Mouse (Mus musculus) limb, embryonic 14.5 days (tissue): ENCODE data around the gene Cbwd1. TPM values are rescaled to one million over a fixed set of nuclear protein-coding genes. Genes with fewer than 3 reads are reported as not detected.

ENCODE experiments used
- ATAC-seq: fragments of 200-750 bp; cut with Nextera tagmentation; 2 replicates; pipeline ENCODE4 v1.8.0; 2017; ENCODE audit warnings: low read depth, moderate number of reproducible peaks, moderate TSS enrichment; ENCODE audit not compliant: low FRiP score
- DNase-seq: peaks from one replicate; pipeline ENCODE4 v3.0.0-alpha.2; 2015; ENCODE audit warnings: low spot score
- H3K27ac ChIP-seq: fragments of 300-500 bp; sonication (generic); replicated peaks from 2 replicates; pipeline ENCODE4 v1.5.1; 2014; ENCODE audit warnings: low read depth, mild to moderate bottlenecking, low read length, moderate library complexity, mixed read lengths
- H3K27me3 ChIP-seq: fragments of 300-500 bp; sonication (generic); 2 replicates; pipeline ENCODE4 v1.6.1; 2014; ENCODE audit warnings: low read length, mixed read lengths; ENCODE audit not compliant: control insufficient read depth, insufficient read depth
- H3K36me3 ChIP-seq: fragments of 300-500 bp; sonication (generic); 2 replicates; pipeline ENCODE4 v1.6.1; 2014; ENCODE audit warnings: mild to moderate bottlenecking, low read length, moderate library complexity, mixed read lengths; ENCODE audit not compliant: control insufficient read depth, insufficient read depth
- H3K4me1 ChIP-seq: fragments of 300-500 bp; sonication (generic); 2 replicates; pipeline ENCODE4 v1.6.1; 2014; ENCODE audit warnings: antibody characterized with exemption, low read length, mixed read lengths; ENCODE audit not compliant: control insufficient read depth, insufficient read depth
- H3K4me2 ChIP-seq: fragments of 300-500 bp; sonication (generic); replicated peaks from 2 replicates; pipeline ENCODE4 v1.6.1; 2014; ENCODE audit warnings: low read depth, mild to moderate bottlenecking, low read length, moderate library complexity; ENCODE audit not compliant: severe bottlenecking
- H3K4me3 ChIP-seq: fragments of 300-500 bp; sonication (generic); replicated peaks from 2 replicates; pipeline ENCODE4 v1.5.1; 2014; ENCODE audit warnings: low read length
- H3K9ac ChIP-seq: fragments of 300-500 bp; sonication (generic); 2 replicates; pipeline ENCODE4 v1.6.1; 2014; ENCODE audit warnings: mild to moderate bottlenecking, low read depth, low read length, moderate library complexity; ENCODE audit not compliant: severe bottlenecking
- H3K9me3 ChIP-seq: fragments of 300-500 bp; sonication (generic); 2 replicates; pipeline ENCODE4 v1.6.1; 2016; ENCODE audit warnings: low read length; ENCODE audit not compliant: control insufficient read depth
- POLR2A ChIP-seq: fragments of 200-500 bp; IDR thresholded peaks from 2 replicates; pipeline ENCODE4 v1.8.0; 2012; ENCODE audit warnings: inconsistent platforms, mild to moderate bottlenecking, moderate library complexity, borderline replicate concordance; ENCODE audit not compliant: insufficient read depth, insufficient read length; ENCODE audit errors: extremely low read depth
- whole genome bisulfite sequencing: fragments of 180-500 bp; shearing (Covaris S2); extraction: QIAGEN DNeasy Blood & Tissue Kit; methylation state at CpG from one replicate; pipeline ENCODE4 v1.1.7; 2014; 5-methylcytosine and 5-hydroxymethylcytosine counted together
- polyA plus RNA-seq, 2 experiments: library from polyadenylated mRNA; depleted of rRNA in 1 of 2; stranded (reverse) in 1 of 2; unstranded in 1 of 2; fragments of >200 nt; fragmentation: Nextera tagmentation in 1 of 2; extraction: Ambion mirVana in 1 of 2; gene quantifications; 2 replicates each; pipeline versions ENCODE4 v1.2.1 to v1.2.3; 2012 to 2014

The Cbwd1 gene
- polyA plus RNA-seq, 2 experiments: 12.3 to 17.6 TPM

DNA sequence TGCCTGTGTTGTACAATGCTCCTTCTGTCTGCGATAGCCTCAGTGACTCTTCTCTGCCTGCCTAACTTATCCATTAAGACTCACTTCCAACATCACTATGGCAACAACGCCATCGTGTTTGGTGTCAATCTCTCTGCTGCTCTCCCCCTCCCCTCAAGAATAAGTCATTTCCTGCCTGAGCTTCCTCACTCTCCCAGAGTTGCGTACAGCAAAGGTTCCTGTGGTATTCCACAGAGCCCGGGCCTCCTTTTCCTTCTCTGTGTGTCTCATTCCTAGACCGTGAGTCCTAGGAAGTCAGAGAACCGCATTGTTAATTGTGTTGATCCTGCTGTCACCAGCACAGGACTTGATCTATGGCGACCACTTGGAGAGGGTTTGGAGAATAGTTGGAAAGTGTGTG lies 33.5 kb upstream of the Cbwd1 start:
- no peak overlapping the region for H3K4me2 ChIP-seq
- H3K27ac ChIP-seq: no peak overlapping the region
- H3K36me3 ChIP-seq: no peaks in the 10 kb centered on the region
- H3K4me3 ChIP-seq: no peak overlapping the region
- no peak for TF ChIP-seq POLR2A
- 46% methylated on average over 8 of the region's 8 CpGs for WGBS
- peaks cover 3% of the 10 kb centered on the region for H3K4me1 ChIP-seq
- ATAC-seq (no peak), DNase-seq (peak; percentile 23)
- no peaks in the 10 kb centered on the region for H3K9me3 ChIP-seq
- peaks cover 21% of the 10 kb centered on the region; the same call in 1 of the 2 replicates for H3K27me3 ChIP-seq
- H3K9ac ChIP-seq: no peak overlapping the region

DNA sequence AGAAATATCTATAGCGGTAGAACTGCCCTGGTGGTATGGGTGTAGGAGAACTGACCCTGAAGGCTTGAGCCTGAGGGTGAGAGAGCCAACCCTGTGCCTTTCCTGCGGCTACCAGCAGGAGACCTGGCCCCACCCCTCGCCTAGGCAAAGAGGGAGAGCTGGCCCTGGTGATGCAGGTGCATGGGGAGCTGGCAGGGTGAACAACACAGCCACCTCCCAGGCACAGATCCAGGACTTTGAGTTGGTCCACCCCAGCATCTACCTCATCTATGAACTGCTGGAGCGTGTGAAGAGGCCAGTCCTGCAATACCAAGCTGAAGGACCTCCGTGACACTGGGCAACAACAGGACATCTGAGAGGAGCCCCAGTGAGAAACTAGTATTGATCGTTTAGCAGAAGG lies 32.1 kb upstream of the Cbwd1 start:
- no peak for TF ChIP-seq POLR2A
- ATAC-seq: no peak
- H3K4me1 ChIP-seq: no peaks in the 10 kb centered on the region
- H3K9ac ChIP-seq: no peak overlapping the region
- no peak for DNase-seq
- no peak overlapping the region for H3K4me2 ChIP-seq
- H3K27me3 ChIP-seq: peaks cover 7% of the 10 kb centered on the region; the same call in 1 of the 2 replicates
- 58% methylated on average over 6 of the region's 6 CpGs for WGBS
- no peak overlapping the region for H3K27ac ChIP-seq
- no peaks in the 10 kb centered on the region for H3K36me3 ChIP-seq
- no peak overlapping the region for H3K4me3 ChIP-seq
- H3K9me3 ChIP-seq: no peaks in the 10 kb centered on the region

- Histone ChIP-seq H3K4me3 (no peak overlapping the region), H3K4me2 (no peak overlapping the region), H3K9me3 (no peaks in the 10 kb centered on the region), H3K27me3 (no peaks in the 10 kb centered on the region), H3K4me1 (no peaks in the 10 kb centered on the region), H3K9ac (no peak overlapping the region), H3K27ac (no peak overlapping the region), H3K36me3 (no peaks in the 10 kb centered on the region)
- ATAC-seq (no peak), DNase-seq (no peak)
- TF ChIP-seq POLR2A: no peak
- WGBS: 59% methylated on average over 7 of the region's 7 CpGs
These were observed 28.9 kb upstream of the Cbwd1 start for GRCm38 (mm10) chr19:24990138-24990822.

DNA sequence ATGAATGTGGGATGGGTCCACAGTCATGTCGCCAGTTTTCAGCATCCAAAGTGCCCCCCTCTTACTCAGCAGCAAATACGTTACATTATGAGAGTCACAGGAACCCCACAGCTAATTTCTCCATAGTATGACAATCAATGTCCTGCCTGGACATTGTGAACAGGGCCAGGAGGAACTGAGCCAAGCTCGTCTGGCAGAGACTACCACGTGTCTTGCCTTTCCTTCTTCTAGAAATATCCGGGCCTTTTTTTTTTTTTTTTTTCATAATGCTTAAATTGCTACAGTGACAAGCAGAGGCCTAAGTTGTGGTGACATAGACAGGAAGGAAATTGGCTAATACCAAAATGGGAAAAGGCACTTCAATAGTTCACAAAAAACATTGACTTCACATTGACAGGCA lies 27.4 kb upstream of the Cbwd1 start:
- no peak for TF ChIP-seq POLR2A
- no peak overlapping the region for H3K4me3 ChIP-seq
- 79% methylated on average over 5 of the region's 5 CpGs for WGBS
- no peak overlapping the region for H3K27ac ChIP-seq
- H3K4me1 ChIP-seq: no peaks in the 10 kb centered on the region
- H3K27me3 ChIP-seq: no peaks in the 10 kb centered on the region
- H3K9me3 ChIP-seq: no peaks in the 10 kb centered on the region
- DNase-seq: no peak
- no peak for ATAC-seq
- H3K36me3 ChIP-seq: no peaks in the 10 kb centered on the region
- H3K9ac ChIP-seq: no peak overlapping the region
- no peak overlapping the region for H3K4me2 ChIP-seq

DNA sequence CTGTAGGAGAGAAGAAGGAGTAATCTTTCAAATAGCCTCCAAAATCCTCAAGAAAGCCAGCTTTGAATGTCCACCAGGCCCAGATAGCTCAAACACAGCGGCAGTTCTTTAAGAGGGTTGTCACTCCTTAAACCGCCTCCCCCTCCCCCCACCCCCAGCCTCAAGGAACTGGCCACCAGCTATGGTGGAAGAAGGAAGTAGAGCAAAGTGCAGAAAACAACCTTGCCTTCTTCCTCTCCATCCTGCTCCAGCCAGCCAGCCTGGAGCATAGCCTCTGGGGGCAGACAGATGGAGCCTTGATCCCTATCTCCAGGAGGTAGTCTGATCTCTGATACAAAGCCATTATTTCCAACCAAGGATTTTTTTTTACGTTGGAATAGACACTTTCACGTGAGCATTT lies 25.9 kb upstream of the Cbwd1 start:
- Histone ChIP-seq H3K4me3 (no peak overlapping the region), H3K36me3 (no peaks in the 10 kb centered on the region), H3K9ac (no peak overlapping the region), H3K9me3 (no peaks in the 10 kb centered on the region), H3K4me2 (no peak overlapping the region), H3K27ac (no peak overlapping the region), H3K27me3 (no peaks in the 10 kb centered on the region), H3K4me1 (no peaks in the 10 kb centered on the region)
- 71% methylated on average over 3 of the region's 4 CpGs for WGBS
- DNase-seq: no peak
- ATAC-seq: no peak
- TF ChIP-seq POLR2A: no peak
